Mouse (Mus musculus): ENCODE data around the gene Gm9780. TPM values are rescaled to one million over a fixed set of nuclear protein-coding genes. Genes with fewer than 3 reads are reported as not detected.

Gm9780 gene
- polyA plus RNA-seq (2015; fragmentation: Illumina TruSeq; extraction: RNeasy Lipid Tissue Mini Kit (QIAGEN cat#74804); ENCODE audit: low read depth, low replicate concordance) = 24.5 TPM

GRCm38 (mm10) chr14:26042611-26043010 lies at the start of gene Gm9780:
Gene Gm9780 (minus strand): TSS chr14:26042711.

GRCm38 (mm10) chr14:26081997-26082396 lies 39.5 kb upstream of the Gm9780 start, which contains the start of gene Cphx3:
Gene Cphx3 (plus strand): TSS chr14:26082297.

DNA sequence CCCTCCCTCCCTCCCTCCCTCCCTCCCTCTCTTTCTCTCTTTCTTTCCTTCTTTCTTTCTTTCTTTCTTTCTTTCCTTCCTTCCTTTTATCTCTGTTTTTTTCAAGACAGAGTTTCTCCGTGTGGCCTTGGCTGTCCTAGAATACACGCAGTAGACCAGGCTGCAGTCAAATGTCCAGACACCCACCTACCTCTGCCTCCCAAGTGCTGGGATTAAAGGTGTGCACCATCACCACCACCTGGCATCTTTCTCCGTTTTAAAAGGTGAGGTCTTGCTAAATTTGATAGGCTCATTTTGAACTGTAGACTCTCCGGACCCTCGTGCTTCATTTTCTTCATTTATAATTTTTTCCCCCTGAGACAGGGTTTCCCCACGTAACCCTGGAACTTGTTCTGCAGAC lies 38.7 kb upstream of the Gm9780 start, which contains the start of gene Cphx2:
Gene Cphx2 (plus strand): TSS at position 301 of the 400 bp plus-strand sequence.

GRCm38 (mm10) chr14:26067325-26067633 lies 24.8 kb upstream of the Gm9780 start, which contains the start of gene Tmem254c:
Gene Tmem254c (minus strand): TSS chr14:26067355.

GRCm38 (mm10) chr14:25978371-25979241 lies 63.9 kb downstream of the Gm9780 start, which contains the start of gene Duxbl1:
Gene Duxbl1 (plus strand): TSS chr14:25978577.

Other genes with a start within 250 kb of the Gm9780 start
- 43.3 TPM for gene Anxa11, start 200.6 kb downstream of the Gm9780 start, polyA plus RNA-seq (2015; fragmentation: Illumina TruSeq; extraction: RNeasy Lipid Tissue Mini Kit (QIAGEN cat#74804); ENCODE audit: low read depth, low replicate concordance)
- 3.0 TPM for gene Plac9a, start 139.6 kb downstream of the Gm9780 start, polyA plus RNA-seq (2015; fragmentation: Illumina TruSeq; extraction: RNeasy Lipid Tissue Mini Kit (QIAGEN cat#74804); ENCODE audit: low read depth, low replicate concordance)
- gene Tmem254a, start 115.0 kb downstream of the Gm9780 start, polyA plus RNA-seq (2015; fragmentation: Illumina TruSeq; extraction: RNeasy Lipid Tissue Mini Kit (QIAGEN cat#74804); ENCODE audit: low read depth, low replicate concordance) = 16.8 TPM
- not detected for gene Cphx1, start 104.4 kb downstream of the Gm9780 start, polyA plus RNA-seq (2015; fragmentation: Illumina TruSeq; extraction: RNeasy Lipid Tissue Mini Kit (QIAGEN cat#74804); ENCODE audit: low read depth, low replicate concordance)
- gene Duxbl1, start 64.1 kb downstream of the Gm9780 start, polyA plus RNA-seq (2015; fragmentation: Illumina TruSeq; extraction: RNeasy Lipid Tissue Mini Kit (QIAGEN cat#74804); ENCODE audit: low read depth, low replicate concordance) = 1.3 TPM
- gene Tmem254c, start 24.6 kb upstream of the Gm9780 start, polyA plus RNA-seq (2015; fragmentation: Illumina TruSeq; extraction: RNeasy Lipid Tissue Mini Kit (QIAGEN cat#74804); ENCODE audit: low read depth, low replicate concordance) = 17.4 TPM
- gene Cphx2, start 38.8 kb upstream of the Gm9780 start, polyA plus RNA-seq (2015; fragmentation: Illumina TruSeq; extraction: RNeasy Lipid Tissue Mini Kit (QIAGEN cat#74804); ENCODE audit: low read depth, low replicate concordance) = not detected
- gene Cphx3, start 39.6 kb upstream of the Gm9780 start, polyA plus RNA-seq (2015; fragmentation: Illumina TruSeq; extraction: RNeasy Lipid Tissue Mini Kit (QIAGEN cat#74804); ENCODE audit: low read depth, low replicate concordance) = not detected
- not detected for gene Duxbl2, start 75.6 kb upstream of the Gm9780 start, polyA plus RNA-seq (2015; fragmentation: Illumina TruSeq; extraction: RNeasy Lipid Tissue Mini Kit (QIAGEN cat#74804); ENCODE audit: low read depth, low replicate concordance)
- 25.5 TPM for gene Plac9b, start 139.8 kb upstream of the Gm9780 start, polyA plus RNA-seq (2015; fragmentation: Illumina TruSeq; extraction: RNeasy Lipid Tissue Mini Kit (QIAGEN cat#74804); ENCODE audit: low read depth, low replicate concordance)
- gene Tmem254b, start 164.3 kb upstream of the Gm9780 start, polyA plus RNA-seq (2015; fragmentation: Illumina TruSeq; extraction: RNeasy Lipid Tissue Mini Kit (QIAGEN cat#74804); ENCODE audit: low read depth, low replicate concordance) = 59.6 TPM
- 1.1 TPM for gene Duxbl3, start 215.3 kb upstream of the Gm9780 start, polyA plus RNA-seq (2015; fragmentation: Illumina TruSeq; extraction: RNeasy Lipid Tissue Mini Kit (QIAGEN cat#74804); ENCODE audit: low read depth, low replicate concordance)

All from brain, adult 10 weeks (tissue).